Mouse (Mus musculus) E14TG2a.4 (cell line): ENCODE measurements around the gene 2510009E07Rik.

ENCODE experiments used
- H3K27me3 ChIP-seq: 2 replicates; pipeline ENCODE4 v1.6.1; 2014; ENCODE audit warnings: low read length, control low read depth; ENCODE audit not compliant: insufficient read depth
- H3K36me3 ChIP-seq: 2 replicates; pipeline ENCODE4 v1.6.1; 2014; ENCODE audit warnings: low read length, control low read depth; ENCODE audit not compliant: insufficient read depth
- H3K4me1 ChIP-seq: replicated peaks from 2 replicates; pipeline ENCODE4 v1.6.1; 2014; ENCODE audit warnings: low read depth, low read length, control low read depth
- H3K4me3 ChIP-seq: replicated peaks from 2 replicates; pipeline ENCODE4 v1.5.1; 2014; ENCODE audit warnings: mild to moderate bottlenecking, low read length
- H3K9me3 ChIP-seq: 2 replicates; pipeline ENCODE4 v1.6.1; 2014; ENCODE audit warnings: low read length, control low read depth
- CTCF ChIP-seq: conservative IDR thresholded peaks from 2 replicates; pipeline ENCODE4 v1.5.1; 2014; ENCODE audit warnings: low read length
- NANOG ChIP-seq: IDR thresholded peaks from 2 replicates; pipeline ENCODE4 v1.6.1; 2014; ENCODE audit warnings: borderline replicate concordance, low read length, mixed read lengths
- POU5F1 ChIP-seq: IDR thresholded peaks from 2 replicates; pipeline ENCODE4 v1.6.1; 2014; ENCODE audit warnings: low read length, borderline replicate concordance

The 2510009E07Rik gene

DNA sequence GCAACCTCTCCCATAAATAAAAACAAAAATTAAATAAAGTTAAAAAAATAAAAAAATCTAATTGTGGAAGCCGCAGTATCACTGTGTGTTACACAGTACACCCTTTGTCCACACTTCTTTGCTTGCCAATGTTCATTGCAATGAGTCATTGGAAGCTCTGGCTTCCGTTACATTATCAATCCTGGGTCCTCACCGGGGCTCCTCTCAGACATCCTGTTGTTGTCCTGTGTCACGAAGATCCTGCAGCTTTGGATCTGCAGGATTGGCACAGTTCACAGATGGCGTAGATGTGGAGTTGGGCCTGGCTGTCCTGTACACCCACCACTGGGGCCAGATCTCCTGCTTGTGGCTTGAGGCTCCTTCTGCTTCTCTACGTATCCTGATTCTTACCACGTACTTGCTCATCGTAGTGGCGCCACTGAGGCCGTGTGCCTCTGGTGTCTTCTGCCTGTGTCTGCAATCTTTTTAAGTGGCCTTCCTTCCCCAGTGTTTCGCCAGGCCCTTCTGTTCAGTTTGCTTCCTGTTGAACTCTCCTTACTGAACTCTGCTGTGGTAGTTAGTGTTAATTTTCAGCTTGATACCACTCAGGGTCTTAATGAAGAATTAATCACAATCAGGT lies 57.2 kb downstream of the 2510009E07Rik start:
- no peak for TF ChIP-seq NANOG

GRCm38 (mm10) chr16:21636156-21636853 lies 58.2 kb downstream of the 2510009E07Rik start:
- Histone ChIP-seq H3K36me3 (peaks cover 2% of the 10 kb centered on the region; the same call in 1 of the 2 replicates), H3K4me1 (no peaks in the 10 kb centered on the region; the same call in 1 of the 2 replicates), H3K27me3 (no peaks in the 10 kb centered on the region), H3K9me3 (0 out of 2 replicates have a peak, but pooled peaks cover 3% of the 10 kb centered on the region), H3K4me3 (no peak overlapping the region)
- TF ChIP-seq CTCF: no peak

More for the DNA sequence above, 57.2 kb downstream of the 2510009E07Rik start:
- Histone ChIP-seq H3K36me3 (peaks cover 8% of the 10 kb centered on the region; the same call in 1 of the 2 replicates), H3K4me3 (no peak overlapping the region), H3K27me3 (no peaks in the 10 kb centered on the region), H3K4me1 (no peaks in the 10 kb centered on the region; the same call in 1 of the 2 replicates), H3K9me3 (0 out of 2 replicates have a peak, but pooled peaks cover 2% of the 10 kb centered on the region)

- TF ChIP-seq CTCF: no peak
- no peak for TF ChIP-seq NANOG
- no peak for TF ChIP-seq POU5F1
- H3K27me3 ChIP-seq: no peaks in the 10 kb centered on the region
- H3K36me3 ChIP-seq: no peaks in the 10 kb centered on the region
- H3K4me3 ChIP-seq: no peak overlapping the region
- no peaks in the 10 kb centered on the region; the same call in 1 of the 2 replicates for H3K4me1 ChIP-seq
- H3K9me3 ChIP-seq: 0 out of 2 replicates have a peak, but pooled peaks cover 3% of the 10 kb centered on the region
These were observed 60.0 kb downstream of the 2510009E07Rik start for GRCm38 (mm10) chr16:21634460-21634859.

GRCm38 (mm10) chr16:21631815-21632222 lies 62.6 kb downstream of the 2510009E07Rik start:
- H3K4me3 ChIP-seq: no peak overlapping the region
- no peak for TF ChIP-seq NANOG
- no peak for TF ChIP-seq POU5F1
- no peak for TF ChIP-seq CTCF
- H3K4me1 ChIP-seq: no peaks in the 10 kb centered on the region

DNA sequence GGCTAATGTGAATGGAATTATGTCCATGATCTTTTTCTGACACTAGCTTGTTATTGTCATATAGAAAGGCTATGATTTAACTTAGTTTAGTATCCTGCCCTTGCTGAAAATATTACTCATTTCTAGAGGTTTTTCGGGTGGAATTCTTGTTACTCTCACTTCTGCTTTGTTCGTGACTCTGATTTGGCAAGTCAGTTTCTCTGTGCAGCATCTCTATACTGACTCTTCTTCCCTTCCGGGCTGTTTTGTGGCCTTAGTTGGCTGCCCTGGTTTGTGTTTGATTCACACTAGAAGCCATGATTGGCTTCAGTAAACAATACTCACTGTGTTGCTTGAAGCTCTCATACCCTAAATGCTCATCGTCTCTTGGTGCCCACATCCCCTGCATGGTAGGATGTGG lies 63.9 kb downstream of the 2510009E07Rik start:
- Histone ChIP-seq H3K4me3 (no peak overlapping the region), H3K36me3 (no peaks in the 10 kb centered on the region), H3K9me3 (0 out of 2 replicates have a peak, but pooled peaks cover 3% of the 10 kb centered on the region), H3K27me3 (no peaks in the 10 kb centered on the region), H3K4me1 (no peaks in the 10 kb centered on the region)
- TF ChIP-seq POU5F1 (no peak), NANOG (no peak), CTCF (no peak)

More at GRCm38 (mm10) chr16:21631815-21632222, 62.6 kb downstream of the 2510009E07Rik start:
- Histone ChIP-seq H3K36me3 (no peaks in the 10 kb centered on the region), H3K27me3 (no peaks in the 10 kb centered on the region), H3K9me3 (0 out of 2 replicates have a peak, but pooled peaks cover 3% of the 10 kb centered on the region)

- Histone ChIP-seq H3K9me3 (0 out of 2 replicates have a peak, but pooled peaks cover 3% of the 10 kb centered on the region), H3K27me3 (no peaks in the 10 kb centered on the region), H3K36me3 (no peaks in the 10 kb centered on the region), H3K4me3 (no peak overlapping the region), H3K4me1 (0 out of 2 replicates have a peak, but pooled peaks cover 5% of the 10 kb centered on the region)
- TF ChIP-seq CTCF (no peak), NANOG (no peak), POU5F1 (no peak)
These were observed 66.3 kb downstream of the 2510009E07Rik start for GRCm38 (mm10) chr16:21628061-21628591.

GRCm38 (mm10) chr16:21627248-21627647 lies 67.2 kb downstream of the 2510009E07Rik start:
- H3K36me3 ChIP-seq: no peaks in the 10 kb centered on the region
- H3K9me3 ChIP-seq: no peaks in the 10 kb centered on the region
- TF ChIP-seq CTCF (no peak), POU5F1 (no peak), NANOG (no peak)
- no peaks in the 10 kb centered on the region for H3K27me3 ChIP-seq
- H3K4me1 ChIP-seq: 0 out of 2 replicates have a peak, but pooled peaks cover 8% of the 10 kb centered on the region
- no peak overlapping the region for H3K4me3 ChIP-seq

- TF ChIP-seq CTCF: no peak
- TF ChIP-seq POU5F1: no peak
- TF ChIP-seq NANOG: no peak
- Histone ChIP-seq H3K9me3 (no peaks in the 10 kb centered on the region), H3K4me3 (no peak overlapping the region), H3K27me3 (no peaks in the 10 kb centered on the region), H3K4me1 (0 out of 2 replicates have a peak, but pooled peaks cover 8% of the 10 kb centered on the region), H3K36me3 (no peaks in the 10 kb centered on the region)
These were observed 68.5 kb downstream of the 2510009E07Rik start for GRCm38 (mm10) chr16:21625784-21626634.
